Mouse (Mus musculus) CH12.LX (cell line): ENCODE data around the gene Hoxb3. TPM values are rescaled to one million over a fixed set of nuclear protein-coding genes. Genes with fewer than 3 reads are reported as not detected.

Experiments used
- DNase-seq: peaks from one replicate; pipeline ENCODE4 v3.0.0-alpha.2; 2013; ENCODE audit errors: extremely low read depth
- H3K27ac ChIP-seq: 2 replicates; pipeline ENCODE4 v1.5.1; 2012; ENCODE audit warnings: low read depth, mild to moderate bottlenecking, control low read depth, moderate library complexity; ENCODE audit not compliant: insufficient read depth
- H3K27me3 ChIP-seq: replicated peaks from 2 replicates; pipeline ENCODE3; 2012; ENCODE audit warnings: inconsistent platforms
- H3K36me3 ChIP-seq, 2 experiments: replicated peaks in 1 of 2; 2 replicates each; pipeline versions ENCODE3 to v1.6.1; 2012; ENCODE audit warnings: inconsistent platforms in 1 of 2, low read length in 1 of 2, mild to moderate bottlenecking in 1 of 2, mixed read lengths in 1 of 2, moderate library complexity in 1 of 2; ENCODE audit not compliant: control insufficient read depth in 1 of 2, insufficient read depth in 1 of 2
- H3K4me1 ChIP-seq, 2 experiments: 2 replicates each; pipeline ENCODE4 v1.6.1; 2012; ENCODE audit warnings: inconsistent platforms in 1 of 2, moderate library complexity in 1 of 2; ENCODE audit not compliant: insufficient read depth in 2 of 2, control insufficient read depth in 1 of 2
- H3K4me2 ChIP-seq: 2 replicates; pipeline ENCODE4 v1.6.1; 2012; ENCODE audit warnings: low read depth, mild to moderate bottlenecking, control low read depth; ENCODE audit not compliant: poor library complexity, insufficient read depth, severe bottlenecking
- H3K4me3 ChIP-seq, 3 experiments: fragments of 150-350 bp in 1 of 3; sonication (generic) in 1 of 3; replicated peaks in 1 of 3; 2 replicates each; pipeline versions ENCODE3 to v1.5.1; 2011 to 2012; ENCODE audit warnings: low read depth in 2 of 3, low read length in 2 of 3, mild to moderate bottlenecking in 2 of 3, moderate library complexity in 2 of 3, control low read depth in 1 of 3, improper control_type of control experiment in 1 of 3, inconsistent platforms in 1 of 3, mixed read lengths in 1 of 3; ENCODE audit not compliant: poor library complexity in 1 of 3
- H3K79me2 ChIP-seq: replicated peaks from 2 replicates; pipeline ENCODE4 v1.6.1; 2012; ENCODE audit warnings: mild to moderate bottlenecking, moderate library complexity; ENCODE audit not compliant: control insufficient read depth, poor library complexity, insufficient read depth, severe bottlenecking; ENCODE audit errors: extremely low read depth
- H3K9ac ChIP-seq: 2 replicates; pipeline ENCODE4 v1.6.1; 2012; ENCODE audit warnings: low read depth, mild to moderate bottlenecking, control low read depth, moderate library complexity; ENCODE audit not compliant: insufficient read depth
- H3K9me3 ChIP-seq: replicated peaks from 2 replicates; pipeline ENCODE3; 2012; ENCODE audit warnings: low read length, inconsistent platforms, mixed read lengths
- CHD1 ChIP-seq: IDR thresholded peaks from 2 replicates; pipeline ENCODE4 v1.6.1; 2012; ENCODE audit warnings: low read depth, low read length, improper control_type of control experiment, inconsistent platforms
- CHD2 ChIP-seq: IDR thresholded peaks from 2 replicates; pipeline ENCODE4 v1.6.1; 2011; ENCODE audit warnings: low read length, improper control_type of control experiment
- CTCF ChIP-seq, 2 experiments: IDR thresholded peaks in 1 of 2; conservative IDR thresholded peaks in 1 of 2; 2 replicates each; pipeline ENCODE4 v1.5.1; 2011 to 2012; ENCODE audit warnings: low read depth in 2 of 2, low read length in 2 of 2, improper control_type of control experiment in 1 of 2, inconsistent platforms in 1 of 2, mild to moderate bottlenecking in 1 of 2, moderate library complexity in 1 of 2
- ETS1 ChIP-seq: conservative IDR thresholded peaks from 2 replicates; pipeline ENCODE4 v1.6.1; 2012; ENCODE audit warnings: low read depth, mild to moderate bottlenecking, inconsistent platforms, low read length, improper control_type of control experiment, moderate library complexity
- HCFC1 ChIP-seq: IDR thresholded peaks from 2 replicates; pipeline ENCODE4 v1.6.1; 2012; ENCODE audit warnings: low read depth, mild to moderate bottlenecking, inconsistent platforms, low read length, improper control_type of control experiment
- IRF4 ChIP-seq: IDR thresholded peaks from 2 replicates; pipeline ENCODE4 v1.6.1; 2014; ENCODE audit warnings: low read depth, mild to moderate bottlenecking, inconsistent platforms, low read length, improper control_type of control experiment
- JUN ChIP-seq: IDR thresholded peaks from 2 replicates; pipeline ENCODE4 v1.6.1; 2011; ENCODE audit warnings: low read depth, mild to moderate bottlenecking, low read length, improper control_type of control experiment, moderate library complexity; ENCODE audit not compliant: insufficient read depth
- JUND ChIP-seq: conservative IDR thresholded peaks from 2 replicates; pipeline ENCODE4 v1.6.1; 2011; ENCODE audit warnings: low read depth, low read length, improper control_type of control experiment
- MAX ChIP-seq: IDR thresholded peaks from 2 replicates; pipeline ENCODE4 v1.6.1; 2011; ENCODE audit warnings: low read length, improper control_type of control experiment
- MEF2A ChIP-seq: IDR thresholded peaks from 2 replicates; pipeline ENCODE4 v1.6.1; 2014; ENCODE audit warnings: low read depth, mild to moderate bottlenecking, inconsistent platforms, low read length, improper control_type of control experiment, borderline replicate concordance
- MXI1 ChIP-seq: IDR thresholded peaks from 2 replicates; pipeline ENCODE4 v1.6.1; 2011; ENCODE audit warnings: mild to moderate bottlenecking, low read depth, low read length, improper control_type of control experiment
- NELFE ChIP-seq: IDR thresholded peaks from 2 replicates; pipeline ENCODE4 v1.6.1; 2011; ENCODE audit warnings: low read depth, low read length, improper control_type of control experiment
- NRF1 ChIP-seq: IDR thresholded peaks from 2 replicates; pipeline ENCODE4 v1.6.1; 2014; ENCODE audit warnings: low read depth, mild to moderate bottlenecking, inconsistent platforms, low read length, improper control_type of control experiment, moderate library complexity
- PAX5 ChIP-seq: IDR thresholded peaks from 2 replicates; pipeline ENCODE4 v1.6.1; 2012; ENCODE audit warnings: low read length, inconsistent platforms, mixed read lengths
- RCOR1 ChIP-seq: conservative IDR thresholded peaks from 2 replicates; pipeline ENCODE4 v1.6.1; 2012; ENCODE audit warnings: low read depth, mild to moderate bottlenecking, inconsistent platforms, low read length, improper control_type of control experiment
- SIN3A ChIP-seq: IDR thresholded peaks from 2 replicates; pipeline ENCODE4 v1.6.1; 2012; ENCODE audit warnings: low read length, improper control_type of control experiment, inconsistent platforms
- SMC3 ChIP-seq: IDR thresholded peaks from 2 replicates; pipeline ENCODE4 v1.6.1; 2011; ENCODE audit warnings: low read depth, low read length, improper control_type of control experiment
- TBP ChIP-seq: conservative IDR thresholded peaks from 2 replicates; pipeline ENCODE4 v1.6.1; 2011; ENCODE audit warnings: low read depth, low read length, improper control_type of control experiment
- USF1 ChIP-seq: IDR thresholded peaks from 2 replicates; pipeline ENCODE4 v1.6.1; 2014; ENCODE audit warnings: low read depth, mild to moderate bottlenecking, inconsistent platforms, low read length, improper control_type of control experiment
- ZMIZ1 ChIP-seq: IDR thresholded peaks from 2 replicates; pipeline ENCODE4 v1.6.1; 2012; ENCODE audit warnings: low read depth, mild to moderate bottlenecking, inconsistent platforms, low read length, improper control_type of control experiment
- ZNF384 ChIP-seq: IDR thresholded peaks from 2 replicates; pipeline ENCODE4 v1.6.1; 2012; ENCODE audit warnings: low read depth, low read length, improper control_type of control experiment, inconsistent platforms
- dilution Hi-C: fragments of 300-500 bp; cut with MboI; formaldehyde crosslinking; loops from 2 replicates; pipeline ENCODE4 v1.14.3; 2020; ENCODE audit warnings: low sequenced_read_pairs; ENCODE audit not compliant: extremely low pct_unique_long_range_greater_than_20kb, extremely low pct_ligation_motif_present
- in situ Hi-C: fragments of 300-500 bp; cut with MboI; formaldehyde crosslinking; loops from 3 replicates; pipeline ENCODE4 v1.14.3; 2019; ENCODE audit warnings: low sequenced_read_pairs, low pct_ligation_motif_present, low pct_unique_long_range_greater_than_20kb, mixed read lengths
- polyA plus RNA-seq: library from polyadenylated mRNA; unstranded; fragments of >175 nt; gene quantifications from 2 replicates; pipeline ENCODE4 v1.2.1, GENCODE M21; 2012; ENCODE audit warnings: low read depth; ENCODE audit not compliant: insufficient read length
- total RNA-seq, 2 experiments: library from RNA; depleted of rRNA; stranded (reverse); fragments of 300-350 nt in 1 of 2; fragments of >200 nt in 1 of 2; gene quantifications; 2 replicates each; pipeline ENCODE4 v1.2.3; 2012 to 2014

Hoxb3 gene
- total and polyA plus RNA-seq, 3 experiments = 0.07 to 0.29 (median 0.21) TPM

DNA sequence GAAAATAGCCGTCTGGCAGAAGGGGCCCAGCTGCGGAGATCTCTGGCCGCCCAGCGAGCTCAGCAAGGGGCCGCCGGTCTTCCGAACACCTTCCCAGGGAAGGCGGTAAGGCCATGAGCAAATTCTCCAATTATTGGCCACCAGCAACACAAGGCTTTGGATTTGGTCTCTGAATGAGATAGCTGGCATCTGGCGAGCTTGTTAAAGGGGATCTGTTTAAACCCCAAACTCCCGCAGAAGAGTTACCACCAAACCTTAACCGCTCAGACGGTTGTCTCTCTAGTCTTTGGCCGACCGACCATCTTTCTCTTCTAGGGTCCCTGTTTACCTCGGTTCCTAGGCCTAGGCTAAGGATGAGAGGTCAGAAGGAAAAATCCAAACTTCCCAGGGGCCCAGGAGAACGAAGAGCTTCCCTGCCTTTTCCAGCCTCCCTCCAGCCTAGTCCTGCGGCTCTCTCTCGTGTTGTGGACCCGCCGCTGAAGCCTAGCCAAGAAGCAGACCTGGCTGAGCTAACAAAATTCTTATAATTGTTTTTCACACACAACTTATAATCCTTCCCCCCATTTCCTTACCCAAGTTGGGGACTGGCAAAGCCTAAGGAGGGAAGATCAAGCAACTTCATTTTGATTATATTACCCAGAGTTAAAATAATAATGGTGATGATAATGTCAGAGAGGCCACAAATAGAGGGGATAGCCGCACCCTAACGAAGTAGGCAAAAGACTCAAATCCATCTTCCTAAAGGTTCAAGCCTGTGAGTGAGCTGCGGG is 20.6 kb upstream of the Hoxb3 start:
- H3K4me1 ChIP-seq = peaks cover 0 to 5% of the 10 kb centered on the region in 2 experiments; a peak in 1 of 4 replicates
- no peak overlapping the region for H3K9ac ChIP-seq
- dilution Hi-C loops (no loop called here), in situ Hi-C loops (loop anchor here (25.0 kb wide), 1 partner anchor 235 kb away; no protein-coding TSS in a partner anchor)
- H3K4me3 ChIP-seq = no peak overlapping the region
- H3K79me2 ChIP-seq = no peaks in the 10 kb centered on the region
- H3K27me3 ChIP-seq = peaks cover 64% of the 10 kb centered on the region
- H3K27ac ChIP-seq = no peak overlapping the region
- H3K9me3 ChIP-seq = peaks cover 33% of the 10 kb centered on the region
- no peak overlapping the region for H3K4me2 ChIP-seq
- H3K36me3 ChIP-seq = no peaks in the 10 kb centered on the region
- no peak for DNase-seq
- no peak for TF ChIP-seq MXI1
- TF ChIP-seq TBP = no peak
- TF ChIP-seq JUN = no peak

GRCm38 (mm10) chr11:96303151-96304099 is 19.7 kb upstream of the Hoxb3 start, which contains the start of gene Hoxb5:
TSS of gene Hoxb5 (plus strand) at chr11:96303336.
- Histone ChIP-seq H3K27me3 (peaks cover 62% of the 10 kb centered on the region), H3K79me2 (no peaks in the 10 kb centered on the region), H3K9me3 (peaks cover 33% of the 10 kb centered on the region), H3K4me2 (no peak within 1 kb of the TSS), H3K4me3 (no peak within 1 kb of the TSS), H3K27ac (no peak within 1 kb of the TSS), H3K9ac (no peak within 1 kb of the TSS), H3K4me1 (no peaks in the 10 kb centered on the region), H3K36me3 (no peaks in the 10 kb centered on the region)
- no peak for DNase-seq
- TF ChIP-seq CHD1 = no peak
- no peak for TF ChIP-seq CHD2
- no peak for TF ChIP-seq PAX5
- TF ChIP-seq ETS1 = no peak
- TF ChIP-seq CTCF (conservative IDR thresholded peaks at IDR 0.05 in 1 of 2, IDR thresholded peaks at IDR 0.05 in 1 of 2; ENCODE audit: low read depth in 2 of 2, low read length in 2 of 2) = no peak
- no peak for TF ChIP-seq MAX
- no peak for TF ChIP-seq RCOR1
- TF ChIP-seq NELFE = no peak
- no peak for TF ChIP-seq SIN3A
- no peak for TF ChIP-seq IRF4
- no peak for TF ChIP-seq JUND
- no peak for TF ChIP-seq MEF2A
- no peak for TF ChIP-seq ZNF384
- no peak for TF ChIP-seq NRF1
- no peak for TF ChIP-seq ZMIZ1
- no peak for TF ChIP-seq HCFC1
- no peak for TF ChIP-seq SMC3
- TF ChIP-seq USF1 = no peak
- in situ Hi-C loops = loop anchor here (25.0 kb wide), 1 partner anchor 234 kb away; no protein-coding TSS in a partner anchor
- dilution Hi-C loops = no loop called here
